Mouse (Mus musculus): ENCODE measurements around the gene 9930022D16Rik.
A peak's percentile ranks its signal among the peaks of the same experiment; 100 is the strongest.

GRCm38 (mm10) chr11:109445438-109446035 lies 31.8 kb downstream of the 9930022D16Rik start:
- no peak for TF ChIP-seq POLR2A (IDR thresholded peaks at IDR 0.05; ENCODE audit: borderline replicate concordance, control insufficient read depth, low read depth, low read length)
- TF ChIP-seq CTCF (IDR thresholded peaks at IDR 0.05; ENCODE audit: control insufficient read depth, insufficient read depth, low read length), result peak; percentile 81

Measured in bone marrow, adult 2 months (tissue).